Mouse (Mus musculus) CH12.LX (cell line): ENCODE measurements around the gene Fhl1. TPM values are rescaled to one million over a fixed set of nuclear protein-coding genes. Genes with fewer than 3 reads are reported as not detected.

Source experiments
- DNase-seq: peaks from one replicate; pipeline ENCODE4 v3.0.0-alpha.2; 2013; ENCODE audit errors: extremely low read depth
- H3K27ac ChIP-seq: 2 replicates; pipeline ENCODE4 v1.5.1; 2012; ENCODE audit warnings: low read depth, mild to moderate bottlenecking, control low read depth, moderate library complexity; ENCODE audit not compliant: insufficient read depth
- H3K27me3 ChIP-seq: replicated peaks from 2 replicates; pipeline ENCODE3; 2012; ENCODE audit warnings: inconsistent platforms
- H3K36me3 ChIP-seq, 2 experiments: replicated peaks in 1 of 2; 2 replicates each; pipeline versions ENCODE3 to v1.6.1; 2012; ENCODE audit warnings: inconsistent platforms in 1 of 2, low read length in 1 of 2, mild to moderate bottlenecking in 1 of 2, mixed read lengths in 1 of 2, moderate library complexity in 1 of 2; ENCODE audit not compliant: control insufficient read depth in 1 of 2, insufficient read depth in 1 of 2
- H3K4me1 ChIP-seq, 2 experiments: 2 replicates each; pipeline ENCODE4 v1.6.1; 2012; ENCODE audit warnings: inconsistent platforms in 1 of 2, moderate library complexity in 1 of 2; ENCODE audit not compliant: insufficient read depth in 2 of 2, control insufficient read depth in 1 of 2
- H3K4me2 ChIP-seq: 2 replicates; pipeline ENCODE4 v1.6.1; 2012; ENCODE audit warnings: low read depth, mild to moderate bottlenecking, control low read depth; ENCODE audit not compliant: poor library complexity, insufficient read depth, severe bottlenecking
- H3K4me3 ChIP-seq, 3 experiments: fragments of 150-350 bp in 1 of 3; sonication (generic) in 1 of 3; replicated peaks in 1 of 3; 2 replicates each; pipeline versions ENCODE3 to v1.5.1; 2011 to 2012; ENCODE audit warnings: low read depth in 2 of 3, low read length in 2 of 3, mild to moderate bottlenecking in 2 of 3, moderate library complexity in 2 of 3, control low read depth in 1 of 3, improper control_type of control experiment in 1 of 3, inconsistent platforms in 1 of 3, mixed read lengths in 1 of 3; ENCODE audit not compliant: poor library complexity in 1 of 3
- H3K79me2 ChIP-seq: replicated peaks from 2 replicates; pipeline ENCODE4 v1.6.1; 2012; ENCODE audit warnings: mild to moderate bottlenecking, moderate library complexity; ENCODE audit not compliant: control insufficient read depth, poor library complexity, insufficient read depth, severe bottlenecking; ENCODE audit errors: extremely low read depth
- H3K9ac ChIP-seq: 2 replicates; pipeline ENCODE4 v1.6.1; 2012; ENCODE audit warnings: low read depth, mild to moderate bottlenecking, control low read depth, moderate library complexity; ENCODE audit not compliant: insufficient read depth
- H3K9me3 ChIP-seq: replicated peaks from 2 replicates; pipeline ENCODE3; 2012; ENCODE audit warnings: low read length, inconsistent platforms, mixed read lengths
- CHD1 ChIP-seq: IDR thresholded peaks from 2 replicates; pipeline ENCODE4 v1.6.1; 2012; ENCODE audit warnings: low read depth, low read length, improper control_type of control experiment, inconsistent platforms
- E2F4 ChIP-seq: IDR thresholded peaks from 2 replicates; pipeline ENCODE4 v1.6.1; 2011; ENCODE audit warnings: low read depth, low read length, improper control_type of control experiment; ENCODE audit not compliant: insufficient replicate concordance
- ETS1 ChIP-seq: conservative IDR thresholded peaks from 2 replicates; pipeline ENCODE4 v1.6.1; 2012; ENCODE audit warnings: low read depth, mild to moderate bottlenecking, inconsistent platforms, low read length, improper control_type of control experiment, moderate library complexity
- GABPA ChIP-seq: IDR thresholded peaks from 2 replicates; pipeline ENCODE4 v1.6.1; 2012; ENCODE audit warnings: low read depth, low read length, improper control_type of control experiment, inconsistent platforms; ENCODE audit not compliant: insufficient replicate concordance
- IRF4 ChIP-seq: IDR thresholded peaks from 2 replicates; pipeline ENCODE4 v1.6.1; 2014; ENCODE audit warnings: low read depth, mild to moderate bottlenecking, inconsistent platforms, low read length, improper control_type of control experiment
- JUN ChIP-seq: IDR thresholded peaks from 2 replicates; pipeline ENCODE4 v1.6.1; 2011; ENCODE audit warnings: low read depth, mild to moderate bottlenecking, low read length, improper control_type of control experiment, moderate library complexity; ENCODE audit not compliant: insufficient read depth
- JUND ChIP-seq: conservative IDR thresholded peaks from 2 replicates; pipeline ENCODE4 v1.6.1; 2011; ENCODE audit warnings: low read depth, low read length, improper control_type of control experiment
- KAT2A ChIP-seq: IDR thresholded peaks from 2 replicates; pipeline ENCODE4 v1.6.1; 2012; ENCODE audit warnings: low read length, improper control_type of control experiment, inconsistent platforms; ENCODE audit not compliant: insufficient replicate concordance
- MAFK ChIP-seq: IDR thresholded peaks from 2 replicates; pipeline ENCODE4 v1.6.1; 2011; ENCODE audit warnings: low read length, improper control_type of control experiment; ENCODE audit not compliant: insufficient replicate concordance
- MXI1 ChIP-seq: IDR thresholded peaks from 2 replicates; pipeline ENCODE4 v1.6.1; 2011; ENCODE audit warnings: mild to moderate bottlenecking, low read depth, low read length, improper control_type of control experiment
- MYC ChIP-seq: IDR thresholded peaks from 2 replicates; pipeline ENCODE4 v1.6.1; 2011; ENCODE audit warnings: low read depth, mild to moderate bottlenecking, improper control_type of control experiment, low read length
- NRF1 ChIP-seq: IDR thresholded peaks from 2 replicates; pipeline ENCODE4 v1.6.1; 2014; ENCODE audit warnings: low read depth, mild to moderate bottlenecking, inconsistent platforms, low read length, improper control_type of control experiment, moderate library complexity
- RAD21 ChIP-seq: IDR thresholded peaks from 2 replicates; pipeline ENCODE4 v1.6.1; 2011; ENCODE audit warnings: low read depth, mild to moderate bottlenecking, low read length, improper control_type of control experiment, moderate library complexity
- SMC3 ChIP-seq: IDR thresholded peaks from 2 replicates; pipeline ENCODE4 v1.6.1; 2011; ENCODE audit warnings: low read depth, low read length, improper control_type of control experiment
- TBP ChIP-seq: conservative IDR thresholded peaks from 2 replicates; pipeline ENCODE4 v1.6.1; 2011; ENCODE audit warnings: low read depth, low read length, improper control_type of control experiment
- UBTF ChIP-seq: IDR thresholded peaks from 2 replicates; pipeline ENCODE4 v1.6.1; 2012; ENCODE audit warnings: low read depth, mild to moderate bottlenecking, inconsistent platforms, low read length, improper control_type of control experiment, moderate library complexity
- ZNF384 ChIP-seq: IDR thresholded peaks from 2 replicates; pipeline ENCODE4 v1.6.1; 2012; ENCODE audit warnings: low read depth, low read length, improper control_type of control experiment, inconsistent platforms
- dilution Hi-C: fragments of 300-500 bp; cut with MboI; formaldehyde crosslinking; loops from 2 replicates; pipeline ENCODE4 v1.14.3; 2020; ENCODE audit warnings: low sequenced_read_pairs; ENCODE audit not compliant: extremely low pct_unique_long_range_greater_than_20kb, extremely low pct_ligation_motif_present
- in situ Hi-C: fragments of 300-500 bp; cut with MboI; formaldehyde crosslinking; loops from 3 replicates; pipeline ENCODE4 v1.14.3; 2019; ENCODE audit warnings: low sequenced_read_pairs, low pct_ligation_motif_present, low pct_unique_long_range_greater_than_20kb, mixed read lengths
- polyA plus RNA-seq: library from polyadenylated mRNA; unstranded; fragments of >175 nt; gene quantifications from 2 replicates; pipeline ENCODE4 v1.2.1, GENCODE M21; 2012; ENCODE audit warnings: low read depth; ENCODE audit not compliant: insufficient read length
- total RNA-seq, 2 experiments: library from RNA; depleted of rRNA; stranded (reverse); fragments of 300-350 nt in 1 of 2; fragments of >200 nt in 1 of 2; gene quantifications; 2 replicates each; pipeline ENCODE4 v1.2.3; 2012 to 2014

Fhl1 gene
- total and polyA plus RNA-seq, 3 experiments = not detected

- peak; percentile 1 for DNase-seq
- in situ Hi-C loops = no loop called here
- Histone ChIP-seq H3K4me1 (peaks cover 0 to 4% of the 10 kb centered on the region in 2 experiments; a peak in 2 of 4 replicates), H3K4me3 (no peak overlapping the region), H3K9me3 (no peaks in the 10 kb centered on the region), H3K4me2 (no peak overlapping the region), H3K79me2 (no peaks in the 10 kb centered on the region), H3K27me3 (no peaks in the 10 kb centered on the region), H3K36me3 (no peaks in the 10 kb centered on the region)
- TF ChIP-seq IRF4 = no peak
- TF ChIP-seq UBTF = no peak
- TF ChIP-seq CHD1 = no peak
- TF ChIP-seq, all 38 proteins: peak for 0
- Histone ChIP-seq H3K9ac (no peak overlapping the region), H3K27ac (no peak overlapping the region)
- dilution Hi-C loops = no loop called here
Observed at GRCm38 (mm10) chrX:56692554-56692953, 39.0 kb upstream of the Fhl1 start.

DNA sequence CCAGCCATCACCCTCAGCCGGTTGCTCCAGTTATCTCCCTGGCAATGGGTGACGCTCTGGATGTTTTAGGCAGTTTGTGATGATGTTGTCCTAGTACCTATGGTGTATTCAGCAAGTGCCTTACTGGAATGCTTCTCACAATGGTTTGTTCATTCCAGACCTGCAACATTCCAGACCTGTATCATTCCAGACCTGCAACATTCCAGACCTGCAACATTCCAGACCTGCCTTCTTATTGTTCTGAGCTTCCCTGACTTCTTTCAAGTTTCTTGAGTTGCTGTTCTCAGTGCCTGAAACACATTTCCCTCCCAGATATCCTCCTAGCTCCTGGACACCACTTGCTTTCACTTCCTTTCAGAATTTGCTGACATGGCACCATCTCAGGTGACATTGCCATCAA lies 37.0 kb upstream of the Fhl1 start:
- TF ChIP-seq KAT2A = no peak
- peak; percentile 47; the same call in 1 of the 2 replicates for TF ChIP-seq MAFK
- dilution Hi-C loops = no loop called here
- H3K79me2 ChIP-seq = no peaks in the 10 kb centered on the region

DNA sequence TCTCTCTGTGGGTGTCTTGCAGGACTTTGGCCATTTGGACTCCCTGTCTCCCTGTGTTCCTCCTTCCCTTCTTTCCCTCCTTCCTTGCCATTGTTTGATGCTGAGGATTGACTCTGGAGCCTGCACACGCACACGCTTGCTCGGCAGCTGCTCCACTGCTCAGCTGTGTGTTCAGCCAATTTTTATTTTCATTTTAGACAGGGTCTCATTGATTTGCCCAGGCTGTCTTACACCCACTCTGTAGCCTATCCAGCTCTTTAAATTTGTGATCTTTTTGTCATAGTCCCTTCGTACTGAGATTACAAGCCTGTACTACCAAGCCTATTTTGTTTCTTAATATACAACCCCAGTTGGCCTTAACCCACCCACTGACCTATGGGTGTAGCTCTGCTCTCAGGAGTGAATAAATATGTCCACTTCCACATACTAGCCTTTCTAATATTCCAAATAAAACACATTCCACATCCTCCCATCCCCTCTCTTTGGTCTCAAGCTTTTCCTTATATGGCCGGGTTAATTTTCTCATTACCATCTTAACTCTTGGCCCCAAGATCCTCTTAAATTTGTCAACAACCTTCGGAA lies 34.3 kb upstream of the Fhl1 start:
- Histone ChIP-seq H3K79me2 (no peaks in the 10 kb centered on the region), H3K27ac (no peak overlapping the region), H3K36me3 (no peaks in the 10 kb centered on the region), H3K4me2 (no peak overlapping the region), H3K4me1 (peaks cover 0 to 4% of the 10 kb centered on the region in 2 experiments; a peak in 2 of 4 replicates), H3K4me3 (no peak overlapping the region), H3K9me3 (no peaks in the 10 kb centered on the region)
- DNase-seq = no peak
- dilution Hi-C loops (no loop called here), in situ Hi-C loops (no loop called here)
- TF ChIP-seq CHD1 (no peak), GABPA (no peak), UBTF (no peak), NRF1 (no peak), IRF4 (no peak), RAD21 (no peak), MYC (no peak), TBP (no peak), MXI1 (no peak), E2F4 (no peak), SMC3 (no peak), JUND (no peak), ETS1 (no peak), ZNF384 (no peak), JUN (no peak)
- TF ChIP-seq, all 38 proteins: peak for 0
- Histone ChIP-seq H3K9ac (no peak overlapping the region), H3K27me3 (no peaks in the 10 kb centered on the region)

More for the DNA sequence above, 37.0 kb upstream of the Fhl1 start:
- no peaks in the 10 kb centered on the region for H3K36me3 ChIP-seq
- H3K4me1 ChIP-seq = peaks cover 0 to 4% of the 10 kb centered on the region in 2 experiments; a peak in 2 of 4 replicates
- H3K27ac ChIP-seq = no peak overlapping the region
- H3K9me3 ChIP-seq = no peaks in the 10 kb centered on the region
- no peak overlapping the region for H3K4me2 ChIP-seq
- no peak overlapping the region for H3K9ac ChIP-seq
- DNase-seq = no peak
- in situ Hi-C loops = no loop called here
- H3K27me3 ChIP-seq = no peaks in the 10 kb centered on the region
- H3K4me3 ChIP-seq = no peak overlapping the region
